Mouse (Mus musculus) spleen, postnatal 10 days (tissue): Measurements from ENCODE around the gene Ube2c.
A peak's percentile ranks its signal among the peaks of the same experiment; 100 is the strongest.

Source experiments
- DNase-seq, 2 experiments: peaks; one replicate each; pipeline ENCODE4 v3.0.0; 2021 to 2022; ENCODE audit warnings: low spot score in 2 of 2

Ube2c gene

DNA sequence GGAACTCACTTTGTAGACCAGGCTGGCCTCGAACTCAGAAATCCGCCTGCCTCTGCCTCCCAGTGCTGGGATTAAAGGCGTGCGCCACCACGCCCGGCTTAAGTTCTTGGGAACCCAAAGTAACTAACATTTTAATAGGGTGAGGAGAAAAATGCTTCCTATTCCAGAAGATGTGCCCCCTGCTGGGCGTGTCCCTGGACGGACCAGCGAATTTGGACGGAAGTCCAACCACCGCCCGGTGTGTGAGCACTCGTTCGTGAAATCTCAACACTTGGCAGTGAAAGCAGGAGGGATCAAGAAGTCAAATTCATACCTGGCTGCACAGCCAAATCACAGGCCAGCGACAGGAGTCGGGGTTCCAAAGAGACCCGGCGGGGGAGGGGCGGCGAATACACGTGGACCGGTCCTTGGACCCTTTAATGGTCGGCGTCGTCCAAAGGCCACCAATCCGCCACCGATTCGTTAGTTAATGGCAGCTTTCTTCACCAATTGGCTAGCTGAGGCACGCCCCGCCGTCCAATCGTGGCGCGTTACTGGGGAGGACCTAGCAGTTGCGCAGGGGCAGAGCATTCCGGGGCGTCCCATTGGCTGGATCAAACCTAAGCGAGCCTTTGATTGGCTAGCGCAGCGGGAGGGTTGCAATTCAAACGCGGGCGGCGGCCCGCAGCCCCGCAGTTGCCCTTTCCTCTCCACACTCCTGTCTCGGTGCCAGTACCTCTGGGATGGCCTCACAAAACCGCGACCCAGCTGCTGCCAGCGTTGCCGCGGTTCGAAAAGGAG lies at the start of gene Ube2c:
Gene Ube2c (plus strand): TSS at position 641 of the 780 bp plus-strand sequence.
- peak; percentile 95 to 97 for DNase-seq

DNA sequence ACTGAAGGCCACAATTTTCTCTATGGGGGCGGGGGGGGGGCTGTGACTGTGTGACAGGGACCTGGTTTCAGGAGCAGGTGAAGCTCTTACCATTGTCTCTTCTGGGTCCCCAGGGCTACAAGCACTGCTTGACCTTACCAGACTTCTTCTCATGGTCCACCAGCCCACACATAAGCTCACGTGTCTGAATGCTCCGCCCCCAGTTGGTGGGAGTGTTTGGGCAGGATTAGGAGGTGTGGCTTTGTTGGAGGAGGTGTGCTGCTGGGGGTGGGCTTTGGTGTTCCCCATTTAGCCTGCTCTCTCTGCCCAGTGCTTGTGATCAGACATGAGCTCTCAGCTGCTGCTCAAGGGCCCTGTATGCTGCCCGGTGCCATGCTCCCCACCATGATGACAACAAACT lies 46.4 kb upstream of the Ube2c start:
- DNase-seq: no peak

DNA sequence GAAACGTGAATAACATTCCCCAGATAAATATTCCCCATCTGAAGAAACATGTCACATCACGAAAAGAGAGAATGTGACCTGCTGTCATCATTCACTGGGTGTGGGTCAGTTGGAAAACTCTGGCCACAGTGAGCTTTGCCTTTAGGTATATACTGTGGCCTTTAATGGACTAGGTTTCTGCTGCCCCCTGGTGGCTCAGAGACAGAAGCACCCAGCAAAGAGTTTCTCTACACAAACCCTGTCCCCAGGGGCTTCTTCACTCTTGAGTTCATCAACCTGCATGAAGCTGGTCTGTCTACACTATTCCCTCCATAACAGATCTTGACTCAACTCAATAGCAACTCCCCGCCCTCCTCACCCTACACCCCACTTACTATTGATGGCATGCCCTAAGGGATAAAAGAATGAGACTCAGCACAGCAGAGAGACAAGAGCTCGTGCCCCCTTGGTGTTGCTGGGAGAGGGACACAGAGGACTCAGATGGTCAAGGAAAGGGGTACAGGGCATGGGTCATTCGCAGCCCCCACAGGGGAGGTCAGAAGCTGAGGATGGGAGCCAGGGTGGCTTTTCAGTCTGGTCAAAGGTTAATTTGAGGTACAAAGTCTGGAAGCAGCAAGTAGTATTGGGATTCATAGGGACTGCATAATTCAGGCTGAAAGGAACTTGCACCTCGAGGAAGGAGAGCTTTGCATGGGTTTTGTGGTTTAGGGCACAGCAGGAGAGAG lies 43.6 kb upstream of the Ube2c start:
- DNase-seq: peak; percentile 68 to 85

DNA sequence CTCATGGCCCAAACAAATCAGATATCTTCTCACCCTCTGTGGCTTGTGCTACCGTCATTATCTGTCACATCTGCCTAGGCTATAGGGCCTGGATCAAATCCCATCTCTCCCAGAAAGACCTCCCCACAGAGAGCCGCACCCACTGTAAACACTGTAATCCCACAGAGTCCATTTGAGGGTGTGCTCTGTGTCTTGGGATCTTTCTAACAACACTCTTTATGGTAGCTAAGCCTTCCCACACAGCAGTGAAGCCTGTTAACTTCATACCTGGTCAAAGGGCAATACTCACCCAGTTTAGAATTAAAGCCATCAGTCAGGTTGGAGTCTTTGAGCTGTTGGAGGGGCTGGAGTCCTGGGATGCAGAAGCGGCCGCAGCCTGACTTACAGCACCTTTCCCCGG lies 38.0 kb upstream of the Ube2c start:
- DNase-seq: no peak

DNA sequence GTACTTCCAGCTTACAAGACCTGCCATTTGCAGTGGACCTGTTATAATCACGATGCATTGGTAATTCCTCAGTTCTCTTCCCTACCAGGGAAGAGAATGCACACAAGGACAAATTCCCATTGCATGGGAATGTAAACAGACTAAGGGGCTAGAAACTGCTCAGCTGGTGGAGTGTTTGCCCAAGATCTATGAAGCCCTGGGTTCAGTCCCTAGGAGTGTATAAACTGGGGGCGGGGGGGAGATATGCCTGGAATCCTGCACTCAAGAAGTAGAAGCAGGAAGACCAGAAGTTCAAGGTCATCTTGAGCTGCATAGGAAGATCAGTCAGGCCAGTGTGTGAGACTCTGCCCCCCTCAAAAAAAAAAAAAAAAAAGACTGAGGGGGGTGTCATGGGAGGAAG lies 36.4 kb upstream of the Ube2c start:
- DNase-seq: no peak

DNA sequence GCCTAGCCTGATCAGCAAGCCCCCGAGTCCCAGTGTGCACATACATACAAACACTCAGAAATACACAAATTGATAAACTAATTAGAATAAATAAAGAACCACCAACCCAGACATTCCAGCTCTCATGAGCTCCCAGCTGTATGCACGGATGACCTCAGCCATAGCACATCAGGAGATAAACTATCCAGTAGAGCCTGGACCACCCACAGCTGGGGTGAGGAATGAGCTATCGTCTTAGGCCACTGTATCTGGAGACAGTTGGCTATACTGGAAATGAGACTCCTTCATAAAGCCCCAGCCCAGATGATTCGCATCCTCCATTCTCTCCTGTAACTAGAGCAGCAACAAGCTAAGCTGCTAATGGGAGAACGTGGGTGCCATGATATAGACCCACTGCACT lies 34.9 kb upstream of the Ube2c start:
- no peak for DNase-seq

DNA sequence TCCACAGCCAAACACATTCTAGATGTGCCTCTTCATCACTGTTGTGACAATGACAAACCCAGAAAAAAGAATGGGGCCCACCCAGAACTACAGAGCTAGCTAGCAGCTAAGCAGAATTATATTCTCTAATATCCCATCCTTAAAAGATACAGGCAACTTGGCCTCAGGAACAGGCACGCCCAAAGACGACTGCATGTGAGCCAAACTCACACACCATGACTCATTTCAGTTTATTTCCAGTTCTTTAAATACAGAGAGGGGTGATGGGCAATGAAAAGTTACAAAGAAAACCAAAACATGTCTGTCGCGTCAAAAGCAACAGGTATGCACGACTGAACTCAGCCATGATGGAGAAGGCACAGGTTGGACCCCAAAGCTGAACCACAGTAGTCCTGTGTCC lies 34.3 kb upstream of the Ube2c start:
- no peak for DNase-seq

DNA sequence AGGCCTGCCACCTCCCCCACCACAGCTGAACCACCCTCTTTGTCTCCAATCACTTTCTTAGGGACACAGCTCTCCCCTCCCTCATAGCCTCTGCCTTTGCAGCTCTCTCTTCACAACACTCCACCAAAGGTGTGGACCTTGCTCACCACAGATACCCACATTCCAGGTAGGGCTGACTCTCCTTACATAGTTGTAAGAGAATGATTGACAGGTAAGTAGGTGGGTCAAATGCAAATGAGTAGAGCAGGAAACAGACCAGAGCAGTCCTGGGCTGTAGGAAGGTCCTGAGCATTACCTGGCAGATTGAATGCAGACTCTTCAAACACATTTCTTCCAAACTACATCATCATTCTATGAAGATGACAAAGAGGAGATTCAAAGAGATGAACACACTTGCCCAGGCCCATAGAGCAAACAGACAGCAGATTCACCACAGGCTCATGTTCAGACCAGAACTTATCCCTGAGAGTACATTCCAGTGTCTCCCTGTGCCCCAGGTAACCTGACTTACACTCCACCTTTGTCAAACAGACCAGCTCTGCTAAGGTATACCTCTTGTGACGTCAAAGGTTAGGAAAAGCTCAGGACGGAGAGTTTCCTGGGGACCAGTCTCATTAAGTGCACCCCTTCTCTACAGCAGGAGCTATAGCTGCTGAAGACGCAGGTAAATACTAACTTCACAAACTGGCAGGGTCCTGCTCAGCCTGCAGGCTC lies 32.2 kb upstream of the Ube2c start:
- DNase-seq: no peak

DNA sequence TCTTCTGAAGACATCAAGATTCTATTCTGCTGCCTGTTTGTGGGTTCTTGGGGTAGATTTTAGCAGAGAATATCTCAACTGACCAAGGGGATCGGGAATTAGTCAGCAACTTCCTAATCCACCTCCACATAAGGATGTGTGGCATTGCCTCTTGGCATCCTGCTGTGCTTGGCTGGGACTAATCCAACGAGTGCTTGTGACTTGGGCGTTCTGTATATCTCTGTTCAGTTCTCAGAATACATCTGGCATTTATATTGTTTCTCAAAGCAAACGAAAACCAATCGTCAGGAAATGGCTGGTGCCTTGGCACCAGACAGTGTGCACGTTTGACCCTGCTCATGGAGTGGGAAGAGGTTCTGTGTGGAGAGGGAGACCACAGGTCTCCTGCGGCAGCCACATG lies 29.8 kb upstream of the Ube2c start:
- DNase-seq: no peak

DNA sequence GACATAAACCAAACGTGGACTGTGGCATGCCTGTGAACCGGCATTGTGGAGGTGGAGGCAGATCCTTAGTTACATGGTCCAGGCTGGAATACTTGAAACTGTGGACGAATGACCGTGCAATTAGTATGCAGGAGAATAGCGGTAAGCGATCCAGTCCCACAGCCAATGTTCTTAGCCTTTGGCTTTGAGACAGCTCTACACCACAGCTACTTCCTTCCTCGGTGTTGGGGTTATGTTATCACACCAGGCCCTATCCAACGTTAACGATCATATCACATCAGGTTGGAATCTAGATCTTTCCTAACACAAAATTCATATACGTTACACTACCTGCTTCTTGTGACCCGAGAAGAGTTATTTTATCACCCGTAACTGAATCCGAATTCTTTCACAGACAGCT lies 24.7 kb upstream of the Ube2c start:
- DNase-seq: no peak

DNA sequence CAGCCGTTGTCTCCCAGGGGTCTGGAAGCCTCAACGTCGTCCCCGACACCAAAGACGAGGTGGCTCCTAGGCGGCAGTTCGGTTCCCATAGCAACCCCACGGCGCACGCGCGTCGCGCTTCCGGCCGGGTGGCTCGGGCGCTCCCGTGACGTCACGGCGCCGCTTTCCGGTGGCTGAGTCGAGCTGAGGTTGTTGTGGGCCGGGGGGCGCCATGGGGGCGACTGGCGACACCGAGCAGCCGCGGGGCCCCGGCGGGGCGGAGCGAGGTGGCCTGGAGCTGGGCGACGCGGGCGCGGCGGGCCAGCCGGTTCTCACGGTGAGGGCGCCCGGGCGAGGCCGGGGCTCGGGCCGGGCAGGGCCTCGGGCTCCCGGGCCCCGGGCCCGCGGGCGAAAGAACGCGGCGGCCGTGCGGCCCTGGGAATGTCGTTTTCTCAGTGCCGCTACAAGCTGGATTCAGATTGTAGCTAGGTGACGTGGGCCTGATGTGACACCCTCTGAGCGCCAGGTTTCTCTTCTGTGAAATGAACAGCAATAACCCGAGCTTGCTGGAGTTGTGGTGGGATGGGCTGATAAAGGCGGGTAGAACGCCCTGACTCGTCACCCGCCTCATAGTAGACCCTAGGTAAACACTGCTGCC lies 23.7 kb upstream of the Ube2c start, which contains the start of the genes Wfdc3 and Dnttip1:
Gene Wfdc3 (minus strand): TSS at position 89 of the 637 bp plus-strand sequence.
Gene Dnttip1 (plus strand): TSS at position 141 of the 637 bp plus-strand sequence.
- DNase-seq: peak; percentile 95 to 97

DNA sequence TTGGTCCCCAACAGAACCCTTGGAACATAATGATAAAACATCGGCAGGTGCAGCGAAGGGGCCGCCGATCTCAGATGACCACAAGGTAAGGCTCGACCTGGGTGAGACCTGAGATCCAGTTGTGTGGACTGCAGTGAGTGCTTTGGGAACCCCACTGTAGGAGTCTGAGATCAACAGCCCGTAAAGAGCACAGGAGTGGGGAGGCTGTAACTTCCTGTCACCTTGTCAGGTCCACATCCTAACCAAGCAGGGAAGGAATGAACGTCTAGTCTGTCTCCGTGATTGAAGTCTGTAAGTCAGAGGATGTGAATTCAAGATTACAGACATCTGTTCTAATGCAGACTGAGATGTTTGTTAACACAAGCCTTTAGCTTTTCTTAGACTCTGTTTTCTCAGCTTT lies 23.0 kb upstream of the Ube2c start:
- DNase-seq: peak in 1 of 2 experiments; percentile 36

DNA sequence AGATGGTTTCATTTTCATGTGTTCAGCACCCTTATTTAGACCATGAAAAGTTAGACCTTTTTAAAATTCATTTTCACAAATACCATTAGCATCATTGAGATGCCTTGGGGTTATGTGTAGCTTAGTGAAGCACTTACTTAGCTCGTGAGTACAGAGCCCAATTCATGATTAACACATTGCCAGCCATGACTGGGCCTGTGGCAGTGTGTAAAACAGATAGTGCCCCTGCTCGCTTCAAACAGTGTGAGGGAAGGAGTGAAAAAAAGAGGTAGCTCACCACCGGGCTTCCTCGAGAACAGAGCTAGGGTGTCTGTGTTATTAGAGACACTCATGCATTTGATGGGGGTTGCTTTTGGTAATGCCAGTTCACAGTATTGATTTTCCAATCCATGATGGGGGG lies 21.5 kb upstream of the Ube2c start:
- peak in 1 of 2 experiments; percentile 27 for DNase-seq

DNA sequence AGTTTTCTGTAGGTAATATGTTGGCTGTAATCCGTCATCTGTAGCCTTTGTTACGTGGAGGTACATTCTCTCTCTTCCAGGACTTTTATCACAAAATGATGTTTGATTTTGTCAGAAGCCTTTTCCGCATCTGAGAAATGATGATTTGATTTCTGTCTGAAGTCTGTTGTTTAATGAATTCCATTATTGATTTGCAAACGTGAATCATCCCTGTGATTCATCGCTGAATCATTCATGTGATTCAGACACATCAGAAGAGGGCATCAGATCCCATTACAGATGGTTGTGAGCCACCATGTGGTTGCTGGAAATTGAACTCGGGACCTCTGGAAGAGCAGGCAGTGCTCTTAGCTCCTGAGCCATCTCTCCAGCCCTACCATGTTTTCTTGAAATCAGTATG lies 20.7 kb upstream of the Ube2c start:
- no peak for DNase-seq

DNA sequence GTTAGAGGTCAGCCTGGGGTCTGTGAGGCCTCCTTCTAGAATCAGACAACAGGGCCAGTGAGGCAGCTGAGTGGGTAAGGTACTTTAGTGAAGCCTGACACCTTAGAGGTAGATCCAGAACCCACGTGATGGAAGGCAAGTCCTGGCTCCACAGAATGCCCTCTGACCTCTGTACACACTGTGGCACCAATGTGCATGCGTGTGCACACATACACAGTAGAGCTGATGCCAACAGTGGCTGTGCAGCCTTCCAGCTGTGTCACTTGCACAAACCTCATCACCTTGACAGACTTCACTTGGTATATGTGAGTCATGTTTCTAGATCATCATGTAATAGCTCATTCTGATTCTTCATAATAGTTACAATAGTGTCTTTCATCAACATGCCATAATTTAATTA lies 17.2 kb upstream of the Ube2c start:
- no peak for DNase-seq

DNA sequence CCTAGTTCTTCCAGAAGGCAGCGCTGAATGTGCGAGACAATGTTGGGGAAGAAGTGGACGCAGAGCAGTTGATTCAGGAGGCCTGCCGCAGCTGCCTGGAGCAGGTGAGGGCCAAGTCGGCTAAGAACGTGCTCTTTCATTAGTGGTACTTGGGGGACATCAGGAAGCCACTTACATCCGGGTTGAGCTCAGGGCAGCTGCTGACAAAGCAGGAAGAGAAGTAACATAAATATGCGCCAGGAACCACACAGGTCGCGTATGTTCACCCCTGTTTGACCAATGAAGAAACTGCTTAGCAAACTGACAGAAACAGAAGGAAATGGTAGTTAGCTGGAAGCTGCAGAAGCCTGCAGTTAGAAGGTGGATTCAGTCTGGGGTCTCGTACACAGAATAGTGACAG lies 15.6 kb upstream of the Ube2c start:
- no peak for DNase-seq

DNA sequence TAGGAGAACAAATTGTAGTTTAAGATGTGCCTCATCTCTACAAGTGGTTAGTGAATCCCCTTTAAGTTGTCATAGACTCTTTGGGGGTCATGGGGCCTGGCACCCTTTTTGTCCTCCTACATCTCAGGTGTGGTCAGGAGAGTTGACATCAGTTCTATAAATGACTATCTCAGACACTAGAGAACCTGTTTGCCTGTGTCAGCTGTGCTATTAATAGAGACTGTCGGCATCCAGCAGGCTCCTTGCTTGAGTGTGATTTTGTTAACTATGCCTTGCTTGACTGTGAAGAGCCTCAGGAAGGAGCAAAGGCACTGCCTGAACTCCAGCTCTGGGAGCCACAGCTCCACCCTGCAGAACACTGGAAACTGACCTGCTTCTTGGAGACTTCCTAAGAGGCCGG lies 14.9 kb upstream of the Ube2c start:
- no peak for DNase-seq

DNA sequence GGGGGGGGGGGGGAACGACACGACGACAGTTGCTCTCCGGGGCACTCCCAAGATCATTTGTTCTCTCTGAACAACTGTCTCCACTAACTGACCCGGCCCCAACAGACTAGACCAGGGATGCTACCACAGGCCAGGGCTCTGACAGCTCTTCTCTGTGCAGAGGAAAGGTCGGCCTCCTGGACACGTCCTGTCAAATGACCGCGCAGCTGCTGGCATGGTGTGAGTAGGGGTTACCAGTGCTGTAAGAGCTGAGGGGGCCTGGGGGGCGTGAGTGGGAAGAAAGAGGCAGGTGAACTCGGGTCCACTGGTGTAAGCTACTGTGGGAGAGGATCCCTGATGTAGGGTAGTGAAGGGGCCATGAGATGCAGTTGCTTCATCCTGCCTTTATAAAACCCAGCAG lies 11.9 kb upstream of the Ube2c start:
- DNase-seq: no peak

DNA sequence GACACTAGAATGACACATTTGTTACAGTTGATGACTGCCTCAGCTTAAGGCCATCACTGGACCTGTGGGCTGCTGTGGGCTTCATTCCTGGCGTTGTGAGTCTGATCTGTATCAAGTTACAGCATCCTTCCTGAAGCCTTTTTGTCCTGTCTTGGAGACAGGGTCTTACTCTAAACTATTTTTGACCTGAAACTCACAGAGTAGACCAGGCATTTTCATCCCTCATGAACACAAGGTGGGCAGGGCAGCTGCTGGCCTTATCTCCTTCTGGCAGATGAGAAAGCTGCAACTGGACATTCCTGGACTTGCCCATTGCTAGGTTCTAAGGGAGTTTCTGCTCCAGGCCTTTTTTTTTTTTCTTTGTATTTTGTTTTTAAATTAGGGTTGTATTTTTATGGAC lies 11.0 kb upstream of the Ube2c start:
- DNase-seq: peak in 1 of 2 experiments; percentile 56

DNA sequence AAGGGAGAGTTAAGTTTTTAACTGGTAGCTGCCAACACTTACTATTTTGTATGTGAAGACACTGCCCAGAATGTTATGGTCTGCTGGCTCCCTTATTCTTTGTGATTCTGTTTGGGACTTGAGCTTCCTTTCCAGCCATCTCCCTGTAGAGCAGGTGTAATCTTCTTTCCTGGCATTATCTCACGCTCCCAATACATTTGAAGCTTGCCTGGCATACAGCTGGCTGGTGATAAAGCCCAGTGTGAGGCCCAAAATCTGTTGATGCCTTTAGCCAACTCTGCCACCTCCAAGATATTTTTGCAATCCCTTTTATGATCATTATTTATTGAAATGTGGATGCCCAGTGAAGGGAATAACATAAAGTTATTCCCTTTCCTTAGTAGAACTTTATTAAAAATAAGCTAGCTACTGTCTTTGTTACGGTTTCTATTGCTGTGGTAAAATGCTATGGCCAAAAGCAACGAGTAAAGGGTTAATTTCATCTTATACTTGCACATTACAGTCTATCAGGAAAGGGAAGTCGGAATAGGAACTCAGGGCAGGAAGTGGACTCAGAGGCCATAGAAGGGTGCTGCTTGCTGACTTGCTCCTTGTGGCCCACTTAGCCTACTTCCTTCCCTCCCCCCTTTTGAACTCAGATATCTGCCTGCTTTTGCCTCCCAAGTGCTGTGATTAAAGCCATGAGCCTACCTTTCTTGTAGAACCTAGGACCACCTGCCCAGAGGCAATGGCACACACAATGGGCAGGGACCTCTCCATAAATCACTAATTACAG lies 9.5 kb upstream of the Ube2c start:
- peak in 1 of 2 experiments; percentile 57 for DNase-seq

DNA sequence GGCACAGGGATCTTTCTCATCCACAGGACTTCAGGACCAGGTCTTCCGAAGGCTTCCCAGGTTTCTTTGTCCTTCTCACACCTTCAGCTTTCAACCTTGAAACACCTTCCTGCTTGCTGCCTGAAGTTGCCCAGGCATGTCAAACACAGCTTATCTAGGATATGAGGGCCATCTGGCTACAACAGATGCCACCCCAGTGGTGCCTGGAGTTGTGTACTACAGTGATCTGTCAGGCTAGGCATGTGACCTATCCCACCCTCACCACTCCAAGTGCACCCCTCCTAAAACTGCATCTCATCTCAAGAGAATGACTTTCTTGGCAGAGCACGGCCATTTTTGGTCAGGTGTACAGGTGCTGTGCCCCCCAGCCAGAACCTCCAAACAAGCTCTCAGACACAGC lies 8.2 kb upstream of the Ube2c start:
- DNase-seq: peak in 1 of 2 experiments; percentile 72
